In genomic region chr8:11421105-11421504, GRCm38 (mm10) we compare ENCODE assay signal across 8 mouse cellular contexts. TPM values are rescaled to one million over a fixed set of nuclear protein-coding genes. Genes with fewer than 3 reads are reported as not detected.
A peak's percentile ranks its signal among the peaks of the same experiment; 100 is the strongest.
DNase-seq lines count a peak whose midpoint lies in the region; ATAC-seq and TF ChIP-seq lines count a peak whose summit lies in the region.

No protein-coding gene starts in this region.

- 61% methylated on average over 14 of the region's 14 CpGs for WGBS in heart, postnatal 0 days
- WGBS in heart, embryonic 10.5 days = 57% methylated on average over 14 of the region's 14 CpGs
- WGBS in intestine, embryonic 15.5 days = 55% methylated on average over 14 of the region's 14 CpGs
- WGBS in olfactory bulb, adult 2 months = 55% methylated on average over 14 of the region's 14 CpGs
- 56% methylated on average over 14 of the region's 14 CpGs for whole genome bisulfite sequencing in hindbrain, embryonic 14.5 days

- no peak for DNase-seq in heart, postnatal 0 days (ENCODE audit: low spot score)
- DNase-seq in heart, embryonic 10.5 days (ENCODE audit: low spot score) = no peak
- DNase-seq in testis, postnatal 14 days (ENCODE audit: low spot score) = no peak
- DNase-seq in brain, embryonic 14.5 days (ENCODE audit: low read depth) = peak; percentile 34
- DNase-seq in hindbrain, embryonic 14.5 days (ENCODE audit: low spot score) = no peak

- H3K27ac ChIP-seq in heart, postnatal 0 days (ENCODE audit: low read depth) = no peak overlapping the region
- H3K27ac ChIP-seq in heart, embryonic 10.5 days = no peak overlapping the region
- no peak overlapping the region for H3K27ac ChIP-seq in testis, adult 2 months (ENCODE audit: control insufficient read depth, insufficient read depth, low read depth, low read length)
- H3K27ac ChIP-seq in intestine, embryonic 15.5 days = no peak overlapping the region
- H3K27ac ChIP-seq in olfactory bulb, adult 2 months (ENCODE audit: insufficient read depth, low read depth, low read length) = no peak overlapping the region
- H3K27ac ChIP-seq in hindbrain, embryonic 14.5 days = no peak overlapping the region

- no peak overlapping the region for H3K9ac ChIP-seq in heart, postnatal 0 days (replicated peaks; ENCODE audit: low read depth, low read length)
- H3K9ac ChIP-seq in intestine, embryonic 15.5 days = no peak overlapping the region
- H3K9ac ChIP-seq in hindbrain, embryonic 14.5 days = no peak overlapping the region

- no peak overlapping the region for H3K4me2 ChIP-seq in heart, postnatal 0 days (ENCODE audit: low read depth, low read length)
- no peak overlapping the region for H3K4me2 ChIP-seq in intestine, embryonic 15.5 days (replicated peaks)
- no peak overlapping the region for H3K4me2 ChIP-seq in hindbrain, embryonic 14.5 days (replicated peaks)

- ATAC-seq in heart, postnatal 0 days (ENCODE audit: insufficient read depth, low read depth) = no peak
- 0 out of 2 replicates have a peak, but pooled peaks have one; percentile 7 for ATAC-seq in intestine, embryonic 15.5 days
- no peak for ATAC-seq in hindbrain, embryonic 14.5 days (ENCODE audit: low FRiP score)

- no peak overlapping the region for H3K4me3 ChIP-seq in heart, postnatal 0 days (ENCODE audit: low read depth, low read length)
- H3K4me3 ChIP-seq in heart, embryonic 10.5 days = no peak overlapping the region
- H3K4me3 ChIP-seq in testis, adult 2 months (ENCODE audit: control insufficient read depth, low read depth, low read length) = no peak overlapping the region
- H3K4me3 ChIP-seq in intestine, embryonic 15.5 days (replicated peaks) = no peak overlapping the region
- no peak overlapping the region for H3K4me3 ChIP-seq in olfactory bulb, adult 2 months (ENCODE audit: insufficient read depth, low read depth, low read length)
- no peak overlapping the region for H3K4me3 ChIP-seq in hindbrain, embryonic 14.5 days (replicated peaks; ENCODE audit: low read length)

- no peaks in the 10 kb centered on the region for H3K27me3 ChIP-seq in heart, postnatal 0 days (ENCODE audit: control insufficient read depth, insufficient read depth, low read length)
- no peaks in the 10 kb centered on the region for H3K27me3 ChIP-seq in heart, embryonic 10.5 days (ENCODE audit: insufficient read depth, poor library complexity, severe bottlenecking)
- no peaks in the 10 kb centered on the region for H3K27me3 ChIP-seq in testis, adult 2 months (ENCODE audit: control insufficient read depth, insufficient read depth, low read length)
- H3K27me3 ChIP-seq in intestine, embryonic 15.5 days (replicated peaks) = no peaks in the 10 kb centered on the region
- H3K27me3 ChIP-seq in hindbrain, embryonic 14.5 days (ENCODE audit: control insufficient read depth, insufficient read depth, low read length) = no peaks in the 10 kb centered on the region

- H3K4me1 ChIP-seq in heart, postnatal 0 days (ENCODE audit: control insufficient read depth, insufficient read depth) = peaks cover 9% of the 10 kb centered on the region; the same call in 1 of the 2 replicates
- peaks cover 18% of the 10 kb centered on the region for H3K4me1 ChIP-seq in heart, embryonic 10.5 days
- no peaks in the 10 kb centered on the region for H3K4me1 ChIP-seq in testis, adult 2 months (ENCODE audit: control insufficient read depth, insufficient read depth, low read length)
- no peaks in the 10 kb centered on the region for H3K4me1 ChIP-seq in intestine, embryonic 15.5 days (replicated peaks)
- H3K4me1 ChIP-seq in olfactory bulb, adult 2 months (ENCODE audit: control insufficient read depth, insufficient read depth, low read length) = peaks cover 27% of the 10 kb centered on the region
- H3K4me1 ChIP-seq in hindbrain, embryonic 14.5 days (replicated peaks; ENCODE audit: control insufficient read depth, insufficient read depth, low read length) = no peaks in the 10 kb centered on the region

- no peak for TF ChIP-seq EP300 in heart, postnatal 0 days (IDR thresholded peaks at IDR 0.05; ENCODE audit: low read depth)

- TF ChIP-seq POLR2A in testis, adult 2 months (IDR thresholded peaks at IDR 0.05; ENCODE audit: control insufficient read depth, low read depth, low read length) = no peak
- no peak for TF ChIP-seq POLR2A in brain, embryonic 14.5 days (IDR thresholded peaks at IDR 0.05; ENCODE audit: borderline replicate concordance, extremely low read depth, insufficient read depth, insufficient read length, poor library complexity, severe bottlenecking)
- no peak for TF ChIP-seq POLR2A in olfactory bulb, adult 2 months (IDR thresholded peaks at IDR 0.05; ENCODE audit: insufficient read depth, low read depth, low read length)

- no peaks in the 10 kb centered on the region for H3K9me3 ChIP-seq in heart, postnatal 0 days (replicated peaks; ENCODE audit: control insufficient read depth, low read length)
- no peaks in the 10 kb centered on the region for H3K9me3 ChIP-seq in heart, embryonic 10.5 days
- H3K9me3 ChIP-seq in intestine, embryonic 15.5 days = no peaks in the 10 kb centered on the region
- no peaks in the 10 kb centered on the region for H3K9me3 ChIP-seq in hindbrain, embryonic 14.5 days (ENCODE audit: control insufficient read depth, low read length)

- H3K36me3 ChIP-seq in heart, postnatal 0 days (replicated peaks; ENCODE audit: control insufficient read depth, insufficient read depth, low read length) = peaks cover 77% of the 10 kb centered on the region
- peaks cover 70% of the 10 kb centered on the region for H3K36me3 ChIP-seq in heart, embryonic 10.5 days
- H3K36me3 ChIP-seq in testis, adult 2 months (ENCODE audit: control insufficient read depth, insufficient read depth, low read length) = no peaks in the 10 kb centered on the region
- H3K36me3 ChIP-seq in intestine, embryonic 15.5 days = peaks cover 5% of the 10 kb centered on the region; the same call in 1 of the 2 replicates
- no peaks in the 10 kb centered on the region for H3K36me3 ChIP-seq in hindbrain, embryonic 14.5 days (replicated peaks; ENCODE audit: control insufficient read depth, insufficient read depth)

- TF ChIP-seq CTCF in heart, postnatal 0 days (IDR thresholded peaks at IDR 0.05; ENCODE audit: low read depth) = peak; percentile 58
- peak; percentile 75 for TF ChIP-seq CTCF in testis, adult 2 months (IDR thresholded peaks at IDR 0.05; ENCODE audit: control insufficient read depth, insufficient read depth, insufficient replicate concordance, low read depth, low read length)
- TF ChIP-seq CTCF in brain, embryonic 14.5 days (IDR thresholded peaks at IDR 0.05; ENCODE audit: borderline replicate concordance, extremely low read depth, insufficient read depth, insufficient read length) = peak; percentile 61
- TF ChIP-seq CTCF in olfactory bulb, adult 2 months (IDR thresholded peaks at IDR 0.05; ENCODE audit: insufficient read depth, low read depth, low read length) = peak; percentile 75

RNA-seq across cellular contexts. Expression of gene Rab20, which starts 57.4 kb away (rescaled TPM):
- 84.5 and 121 TPM in 2 replicates for total RNA-seq in heart, postnatal 0 days (2014; rRNA removed; ENCODE audit: low replicate concordance)
- polyA plus RNA-seq in heart, postnatal 0 days (2015; fragmentation: Nextera tagmentation; extraction: Ambion mirVana) = 52.0 and 56.1 TPM in 2 replicates
- 11.2 and 21.9 TPM in 2 replicates for polyA plus RNA-seq in heart, embryonic 10.5 days (2016; fragmentation: Nextera tagmentation; extraction: Ambion mirVana)
- polyA plus RNA-seq in testis, adult 2 months (2012; rRNA removed) = 16.1 and 22.8 TPM in 2 replicates
- 0.55 and 0.85 TPM in 2 replicates for polyA plus RNA-seq in brain, embryonic 14.5 days (2012; rRNA removed)
- 14.8 and 16.5 TPM in 2 replicates for polyA plus RNA-seq in intestine, embryonic 15.5 days (2015; fragmentation: Nextera tagmentation; extraction: Ambion mirVana)
- not detected in 2 replicates for polyA plus RNA-seq in olfactory bulb, adult 2 months (2012; ENCODE audit: insufficient read depth, insufficient read length, low replicate concordance, missing spikeins)
- 1.4 TPM in 2 replicates for polyA plus RNA-seq in hindbrain, embryonic 14.5 days (2014; fragmentation: Nextera tagmentation; extraction: Ambion mirVana)
